Mouse (Mus musculus): ENCODE measurements at regions not wholly inside any gene's neighbourhood (a gene's known extent, or its start where the extent isn't known, plus 50 kb on each side); places are given as distances from the start of the nearest gene placed in this dataset.

DNA sequence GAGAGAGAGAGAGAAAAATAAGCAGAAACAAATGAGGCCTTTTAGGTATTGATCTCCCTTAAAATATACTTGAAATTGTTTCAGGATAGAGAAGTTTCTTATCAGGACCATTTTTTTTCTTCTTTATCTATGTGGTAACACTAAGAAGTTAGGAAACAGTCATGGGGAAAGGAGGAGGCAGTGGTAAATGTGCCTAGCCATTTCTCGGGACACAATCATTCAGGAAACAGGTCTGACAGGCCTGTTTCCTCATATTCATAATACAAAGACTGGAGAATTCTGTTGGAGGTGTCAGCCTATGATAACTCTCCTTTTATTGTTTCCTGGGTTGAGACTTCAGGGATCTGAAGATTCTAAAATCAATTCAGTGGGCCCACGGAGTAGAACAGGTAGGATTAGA is 68.7 kb downstream of the Fzd1 start:
- TF ChIP-seq EP300 (IDR thresholded peaks at IDR 0.05; ENCODE audit: insufficient read depth, low read depth, low read length) (no peak), CTCF (IDR thresholded peaks at IDR 0.05) (no peak)
